Mouse (Mus musculus): ENCODE measurements around the gene Rpusd1.
"Not testable (repeated sequence)": the region's sequence is repeated elsewhere in the genome, so short reads cannot be mapped to it uniquely, and the experiment has no call there.

Gene Rpusd1

DNA sequence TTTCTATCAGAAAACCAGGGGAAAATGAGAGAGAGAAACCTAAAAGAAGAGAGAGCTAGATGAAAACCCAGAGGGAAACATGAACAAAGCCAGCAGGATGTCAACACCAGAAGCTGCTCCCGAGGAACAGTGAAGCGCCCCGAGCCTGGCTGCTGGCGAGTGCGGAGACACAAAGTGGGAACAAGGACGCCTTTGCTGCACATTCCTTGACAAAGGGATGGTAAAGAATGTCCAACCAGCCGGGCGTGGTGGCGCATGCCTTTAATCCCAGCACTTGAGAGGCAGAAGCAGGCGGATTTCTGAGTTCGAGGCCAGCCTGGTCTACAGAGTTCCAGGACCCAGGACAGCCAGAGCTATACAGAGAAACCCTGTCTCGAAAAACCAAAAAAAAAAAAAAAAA lies 14.0 kb downstream of the Rpusd1 start:
- DNase-seq: not testable (repeated sequence)

DNA sequence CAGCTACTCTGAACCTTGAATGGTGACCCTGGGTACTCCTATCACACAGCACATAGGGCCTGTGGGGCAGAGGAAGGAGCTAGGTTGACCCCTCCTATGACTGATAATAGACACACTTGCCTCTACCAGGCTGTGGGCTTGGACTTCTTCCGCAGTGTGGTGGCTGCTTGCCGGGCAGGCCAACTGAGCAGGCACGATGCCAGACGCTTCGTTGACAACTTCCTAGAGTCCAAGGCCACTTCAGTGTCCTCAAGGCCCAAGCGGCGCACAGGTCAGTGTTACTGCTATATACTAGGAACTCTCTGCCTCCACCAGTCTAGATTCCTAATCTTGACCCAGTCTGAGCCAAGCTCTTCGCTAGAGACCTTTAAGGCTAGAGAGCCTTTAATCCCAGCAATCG lies 16.4 kb downstream of the Rpusd1 start:
- no peak for DNase-seq

DNA sequence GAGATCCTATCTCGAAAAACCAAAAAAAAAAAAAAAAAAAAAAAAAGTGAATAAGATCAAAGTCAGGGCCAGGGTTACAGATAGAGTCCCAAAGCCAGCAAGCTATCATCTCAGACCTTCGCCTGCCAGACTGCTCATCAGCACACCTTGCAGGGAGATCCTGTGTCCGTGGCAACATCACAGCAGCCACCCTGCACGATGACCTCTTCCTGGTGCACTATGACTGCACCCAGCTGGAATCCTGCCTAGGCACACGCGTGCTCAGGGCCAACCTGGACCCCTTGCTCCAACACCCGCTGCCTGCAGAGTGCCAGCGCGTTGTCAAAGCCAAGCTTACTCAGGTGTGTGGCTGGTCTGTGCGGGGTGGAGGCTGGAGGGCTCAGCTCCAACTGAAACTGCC lies 16.8 kb downstream of the Rpusd1 start:
- no peak for DNase-seq

DNA sequence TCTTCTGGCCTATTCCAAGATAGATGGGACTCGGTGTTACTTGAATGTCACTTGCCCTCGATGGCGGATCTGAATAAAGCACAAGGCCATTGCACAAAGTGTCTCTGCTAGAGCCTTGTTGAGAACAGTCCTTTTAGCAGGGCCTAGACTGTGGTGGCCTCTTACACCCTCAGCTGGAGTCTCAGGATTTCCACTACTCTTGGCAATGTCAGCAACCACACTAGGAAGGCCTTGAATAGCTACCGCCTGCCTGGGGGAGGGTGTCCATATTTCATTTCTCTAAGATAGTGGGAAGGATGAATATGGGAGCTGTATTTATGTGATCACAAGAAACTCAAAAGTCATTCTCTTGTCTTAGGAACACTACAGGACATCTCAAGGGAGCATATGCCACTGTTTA lies 20.8 kb downstream of the Rpusd1 start:
- DNase-seq: no peak

DNA sequence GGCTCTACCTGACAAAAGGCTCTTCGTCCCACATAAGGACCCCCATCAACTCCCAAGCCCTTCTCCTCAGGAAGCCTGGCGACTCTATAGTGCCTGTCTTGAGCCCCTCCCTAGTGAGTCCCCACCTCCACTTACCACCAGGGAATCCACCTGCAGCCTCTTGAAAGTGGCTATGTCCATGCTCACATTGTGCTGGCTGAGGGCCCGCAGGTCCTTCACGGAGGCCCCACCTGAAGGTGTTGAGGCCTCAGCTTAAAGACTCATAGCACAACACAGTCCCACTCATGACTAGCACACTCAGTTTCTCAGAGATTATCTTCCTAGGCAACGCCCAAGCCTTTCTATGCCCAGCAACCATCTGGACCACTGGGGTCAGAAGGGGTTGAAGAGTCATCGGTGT lies 21.8 kb downstream of the Rpusd1 start:
- no peak for DNase-seq

DNA sequence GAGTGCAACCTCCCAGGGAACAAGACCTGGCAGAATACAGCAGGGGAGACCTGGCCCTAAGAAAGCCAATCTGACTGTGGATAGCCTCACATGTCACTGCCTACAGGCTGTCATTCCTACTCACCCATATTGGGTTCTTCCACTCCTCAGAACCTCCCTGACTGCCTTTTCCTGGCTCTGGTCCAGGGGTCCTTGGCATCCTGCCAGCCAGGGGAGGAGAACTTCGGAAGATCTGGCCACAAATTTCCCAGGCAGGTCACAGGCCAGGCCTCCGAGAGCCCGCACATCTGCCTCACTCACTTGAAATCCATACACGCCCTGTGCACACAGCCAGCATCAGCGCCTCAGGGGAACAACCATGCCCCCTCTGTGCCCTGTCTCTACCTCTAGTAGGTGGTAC lies 24.0 kb downstream of the Rpusd1 start:
- DNase-seq: no peak

DNA sequence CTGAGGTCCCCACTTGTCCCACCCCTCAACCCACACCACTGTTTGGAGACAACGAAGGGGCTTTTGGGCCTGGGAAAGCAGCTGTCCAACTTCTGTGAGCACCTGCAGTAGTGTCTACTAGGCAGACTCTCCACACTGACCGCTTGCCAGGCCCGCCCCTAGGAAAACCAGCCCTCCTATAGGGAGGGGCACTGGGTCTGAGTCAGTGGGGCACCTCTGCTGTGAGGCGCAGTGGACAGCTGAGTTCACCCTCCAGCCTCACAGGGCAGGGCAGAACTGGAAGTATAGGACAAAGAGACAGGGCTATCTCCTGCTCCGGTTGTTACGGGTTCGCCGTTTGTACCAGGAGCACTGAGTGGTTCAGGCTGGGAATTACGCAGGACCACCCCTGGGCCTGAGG lies 26.8 kb downstream of the Rpusd1 start, which contains the start of gene Msln:
TSS of gene Msln (minus strand) at position 138 of the 400 bp plus-strand sequence.
- DNase-seq: no peak

DNA sequence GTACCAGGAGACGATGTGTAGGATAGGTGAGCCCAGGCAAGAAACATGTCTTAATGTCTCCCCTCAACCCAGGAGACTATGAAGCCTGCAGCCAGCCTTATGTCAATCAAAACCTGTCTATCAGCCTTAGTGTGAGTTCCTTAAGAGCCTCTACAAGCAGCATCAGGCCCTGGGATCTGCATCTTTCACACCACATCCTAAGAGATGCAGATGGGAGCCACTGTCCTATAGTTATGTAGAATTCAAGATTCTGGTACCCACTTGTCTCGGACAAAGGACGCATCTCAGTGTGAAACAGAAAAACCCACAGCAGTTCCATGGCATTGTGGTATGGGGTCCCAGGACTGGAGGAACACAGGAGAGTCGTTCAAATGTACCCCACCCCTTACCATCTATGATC lies 27.6 kb downstream of the Rpusd1 start:
- no peak for DNase-seq

DNA sequence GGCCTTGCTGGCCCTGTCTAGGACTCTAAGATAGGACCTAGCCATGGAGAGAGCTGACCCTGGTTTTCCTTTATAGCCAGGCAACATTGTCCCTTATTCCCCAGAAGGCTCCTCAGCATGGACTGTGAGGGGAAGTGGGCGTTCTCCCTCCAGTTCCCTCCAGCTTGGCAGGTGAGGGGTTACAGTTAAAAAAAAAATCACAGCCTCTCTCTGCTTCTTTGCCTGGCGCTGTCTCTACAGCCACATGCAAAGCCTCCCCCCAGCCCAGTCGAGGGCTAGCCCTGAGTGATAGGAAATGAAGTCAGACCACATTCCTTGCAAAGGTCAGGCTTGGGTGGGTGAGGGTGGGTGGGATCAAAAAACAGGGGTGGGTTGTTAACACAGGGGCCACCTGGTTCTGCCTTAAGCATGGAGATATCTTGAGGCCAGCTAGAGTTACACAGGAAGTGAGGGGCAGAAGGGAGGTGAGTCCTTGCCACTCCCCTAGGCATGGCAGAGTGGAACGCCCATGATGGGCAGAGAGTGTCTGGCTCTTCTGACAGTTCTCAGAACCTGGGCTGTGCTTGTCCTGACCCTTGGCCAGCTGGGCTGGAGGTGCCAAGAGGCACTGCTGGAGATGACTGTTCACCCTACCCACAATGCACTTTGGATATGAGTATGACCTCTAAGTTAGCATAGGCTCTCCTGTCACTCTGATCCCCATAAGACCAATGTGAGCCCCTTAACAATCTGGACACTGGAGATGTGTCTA lies 28.3 kb downstream of the Rpusd1 start:
- DNase-seq: no peak

DNA sequence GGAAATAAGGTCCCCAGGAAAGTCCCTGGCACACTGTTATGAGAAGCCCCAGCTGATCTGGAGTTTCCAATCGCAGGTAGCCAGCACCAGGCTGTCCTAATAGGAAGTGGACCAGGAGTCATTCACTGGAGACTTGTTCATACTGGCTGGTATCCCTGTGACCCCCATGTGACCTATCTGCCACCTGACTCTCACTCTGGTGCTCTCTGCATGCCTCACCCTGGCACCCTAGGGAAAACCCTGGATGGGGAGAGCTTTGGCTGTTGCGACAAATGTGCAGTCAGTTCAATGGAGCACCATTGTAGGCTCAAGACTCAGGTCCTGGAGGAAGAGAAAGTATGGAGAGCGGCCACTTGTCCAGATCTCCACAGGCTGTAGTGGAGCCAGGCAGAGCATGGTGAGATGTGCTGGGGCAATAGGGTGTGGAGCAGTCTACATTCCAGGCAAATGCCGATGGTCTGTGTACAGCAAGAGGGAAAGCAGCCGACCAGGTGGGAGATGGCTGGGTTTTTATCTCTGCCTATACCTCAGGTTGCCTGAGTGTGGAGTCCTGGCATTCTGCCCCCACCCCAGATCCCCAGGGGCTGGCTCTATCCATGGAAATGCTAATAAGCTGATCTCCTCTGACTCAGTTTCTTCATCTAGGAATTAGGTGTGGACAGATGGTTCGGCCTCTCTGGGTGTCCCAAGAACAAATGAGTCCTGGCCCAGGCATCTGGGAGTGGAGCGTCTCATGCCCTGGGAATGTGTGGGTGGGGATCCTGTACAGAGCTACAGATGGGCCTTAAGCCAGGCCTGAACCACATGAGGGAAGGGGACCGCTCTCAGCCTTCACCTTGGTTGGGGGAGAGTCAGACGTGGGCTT lies 29.1 kb downstream of the Rpusd1 start:
- DNase-seq: no peak

DNA sequence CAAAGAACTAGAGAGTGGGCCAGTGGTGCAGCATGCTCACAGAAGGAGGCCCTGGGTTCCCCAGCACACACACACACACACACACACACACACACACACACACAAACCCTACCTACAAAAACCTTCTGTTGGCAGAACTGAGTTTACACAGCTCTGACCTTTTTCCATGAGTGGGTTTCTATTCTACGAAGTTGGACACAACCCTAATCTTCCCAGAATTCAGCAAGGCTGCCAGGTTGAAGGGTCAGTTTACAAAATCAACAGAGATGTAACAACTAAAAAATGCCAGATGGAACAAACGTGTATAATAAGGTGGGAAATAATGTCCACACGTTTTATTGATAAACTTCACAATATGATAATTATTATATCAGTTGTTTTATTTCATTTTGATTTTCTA lies 30.2 kb downstream of the Rpusd1 start:
- no peak for DNase-seq

DNA sequence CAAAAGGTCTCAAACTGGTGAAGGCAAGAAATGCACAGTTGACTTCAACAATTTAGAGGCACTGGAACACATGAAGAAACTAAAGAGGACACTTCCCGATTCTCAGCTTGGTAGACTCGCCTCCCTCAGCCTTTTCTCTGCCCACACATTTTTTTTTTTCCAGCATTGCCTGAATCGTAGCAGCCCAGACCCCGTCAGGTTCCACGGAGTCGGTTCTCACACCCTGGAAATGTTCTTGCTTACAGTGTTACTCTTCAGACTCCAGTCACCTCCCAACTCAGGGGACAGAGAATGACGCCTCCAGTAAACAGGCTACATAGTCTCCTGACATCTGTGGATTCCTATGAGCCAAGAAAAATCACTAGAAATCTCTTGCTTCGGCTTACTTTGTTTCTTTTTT lies 32.7 kb downstream of the Rpusd1 start:
- DNase-seq: no peak

DNA sequence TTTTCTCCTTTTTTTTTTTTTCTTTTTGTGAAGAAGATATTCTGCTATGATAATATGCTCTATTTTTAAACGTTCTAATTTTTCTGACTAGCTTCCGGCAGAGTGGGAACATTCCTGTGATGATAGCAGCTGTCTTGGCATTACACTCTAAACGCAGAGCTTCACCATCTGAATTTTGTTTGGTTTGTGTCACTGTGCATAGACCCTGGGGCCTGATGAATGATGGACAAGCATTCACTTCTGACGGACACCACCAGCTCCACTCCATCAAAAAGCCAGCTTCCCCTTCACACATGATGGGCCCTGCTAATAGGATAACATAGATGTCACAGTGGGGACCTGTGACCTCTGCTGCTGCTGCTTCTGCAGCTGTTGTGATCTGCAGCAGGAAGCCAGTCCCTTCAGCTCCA lies 34.1 kb downstream of the Rpusd1 start:
- DNase-seq: no peak

DNA sequence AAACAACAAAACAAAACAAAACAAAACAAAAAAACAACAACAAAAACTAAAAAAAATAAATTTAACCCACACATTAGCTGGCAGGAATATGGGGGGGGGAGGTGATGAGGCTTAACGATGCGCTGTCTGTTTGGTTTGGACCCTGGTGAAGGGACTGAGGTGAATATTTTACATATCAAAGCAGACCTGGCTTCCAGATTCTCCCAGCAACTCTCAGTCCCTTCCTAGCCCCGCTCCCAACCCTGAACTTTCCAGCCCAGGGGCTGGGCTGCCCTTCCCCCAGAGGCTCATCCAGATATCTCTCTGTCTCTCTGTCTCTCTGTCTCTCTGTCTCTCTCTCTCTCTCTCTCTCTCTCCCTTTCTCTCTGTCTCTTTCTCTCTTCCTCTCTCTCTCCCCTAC lies 35.1 kb downstream of the Rpusd1 start:
- DNase-seq: no peak

DNA sequence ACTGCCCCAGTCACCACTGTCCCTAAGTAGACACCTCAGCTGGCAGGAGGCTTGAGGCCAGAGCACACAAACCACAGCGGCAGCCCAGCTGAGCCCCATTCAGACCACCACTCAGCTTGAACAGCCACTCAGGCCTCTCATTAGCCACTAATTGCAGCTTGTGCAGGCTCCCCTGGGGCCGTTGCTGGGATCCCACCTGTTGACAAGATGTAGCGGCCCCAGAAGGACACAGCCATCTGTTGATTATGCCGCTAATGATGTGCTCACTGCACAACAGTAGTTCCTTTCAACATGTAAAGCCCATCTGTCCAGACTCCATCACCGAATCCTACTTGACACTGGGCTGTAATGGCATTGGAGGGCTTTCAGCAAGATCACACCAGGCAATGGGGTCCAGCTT lies 38.4 kb downstream of the Rpusd1 start:
- no peak for DNase-seq

DNA sequence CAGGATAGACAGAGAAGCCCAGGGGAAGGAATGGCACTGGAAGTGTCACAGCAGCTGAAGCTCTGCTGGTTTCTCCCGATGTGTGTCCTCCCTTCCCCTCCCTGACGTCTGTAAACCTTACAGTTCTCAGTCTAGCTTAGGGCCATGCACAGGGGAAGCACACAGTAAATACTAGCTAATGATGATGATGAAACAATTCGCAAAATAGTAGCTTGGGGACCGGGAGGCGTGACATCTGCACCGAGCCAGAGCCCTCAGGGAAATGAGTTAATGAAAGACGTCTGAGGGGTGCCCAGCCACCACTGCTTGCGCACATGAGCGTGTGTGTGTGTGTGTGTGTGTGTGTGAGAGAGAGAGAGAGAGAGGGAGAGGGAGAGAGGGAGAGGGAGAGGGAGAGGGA lies 41.9 kb downstream of the Rpusd1 start:
- no peak for DNase-seq

DNA sequence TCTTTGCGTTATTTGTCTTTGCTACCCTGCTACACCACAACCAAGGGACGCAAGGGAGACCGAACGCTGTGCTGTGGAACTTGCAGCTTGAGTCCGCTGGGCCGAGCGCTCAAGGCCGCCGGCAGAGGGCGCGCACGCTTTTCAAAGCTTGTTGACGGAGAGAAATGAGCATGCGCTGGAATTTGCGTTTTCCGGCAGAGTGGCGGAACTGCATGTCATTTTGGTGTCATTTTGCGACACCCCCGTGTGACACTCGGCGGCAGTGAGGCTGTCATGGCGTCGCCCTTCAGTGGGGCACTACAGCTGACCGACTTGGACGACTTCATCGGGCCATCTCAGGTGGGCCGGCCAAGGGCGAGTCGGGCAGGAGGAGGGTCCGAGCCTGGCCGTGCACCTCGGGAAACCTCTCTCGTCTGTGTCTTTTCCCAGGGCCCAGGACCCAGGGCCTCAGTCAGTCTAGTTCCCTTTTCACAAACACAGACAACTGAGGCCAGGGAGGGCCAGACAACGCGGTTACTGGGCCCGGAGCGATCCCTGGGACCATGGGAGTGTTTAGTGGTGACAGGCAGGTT lies 46.2 kb downstream of the Rpusd1 start, which contains the start of gene Narfl:
TSS of gene Narfl (plus strand) at position 228 of the 572 bp plus-strand sequence.
- peak; percentile 99 for DNase-seq

DNA sequence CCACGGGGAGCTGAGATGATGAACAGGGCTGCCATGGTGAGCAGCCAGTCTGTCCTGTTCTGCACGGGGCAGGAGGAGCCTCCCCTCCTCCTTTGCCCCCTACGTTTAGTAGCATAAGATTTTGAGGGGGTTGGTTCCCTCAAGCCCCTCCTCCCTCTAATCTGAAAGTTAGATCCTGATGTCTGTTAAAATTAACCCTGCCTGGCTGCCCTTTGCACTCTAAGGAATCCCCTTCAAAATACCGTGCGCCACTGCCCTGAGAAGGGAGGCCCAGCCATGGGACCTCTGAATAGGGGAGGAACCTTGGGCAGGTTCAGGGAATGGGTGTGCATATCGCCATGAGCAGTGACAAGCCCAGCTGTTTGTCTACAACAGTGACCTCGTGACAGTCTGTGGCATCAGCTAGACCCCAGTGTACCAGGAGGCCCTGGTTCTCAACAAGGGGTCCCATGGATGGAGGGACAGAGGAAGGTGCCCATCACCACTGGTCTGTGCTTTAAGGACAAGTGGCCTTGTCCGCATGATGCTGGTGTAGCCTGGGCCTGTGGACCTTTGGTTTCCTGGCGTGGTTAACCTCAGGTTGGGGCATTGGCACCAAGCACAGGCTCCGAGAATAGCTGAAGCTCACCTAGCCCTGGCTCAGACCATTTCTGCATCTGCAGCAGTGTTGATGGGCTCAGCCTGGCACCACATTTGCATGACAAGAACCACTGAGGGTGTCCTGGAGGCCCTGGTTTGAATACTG lies 48.0 kb downstream of the Rpusd1 start:
- DNase-seq: no peak

DNA sequence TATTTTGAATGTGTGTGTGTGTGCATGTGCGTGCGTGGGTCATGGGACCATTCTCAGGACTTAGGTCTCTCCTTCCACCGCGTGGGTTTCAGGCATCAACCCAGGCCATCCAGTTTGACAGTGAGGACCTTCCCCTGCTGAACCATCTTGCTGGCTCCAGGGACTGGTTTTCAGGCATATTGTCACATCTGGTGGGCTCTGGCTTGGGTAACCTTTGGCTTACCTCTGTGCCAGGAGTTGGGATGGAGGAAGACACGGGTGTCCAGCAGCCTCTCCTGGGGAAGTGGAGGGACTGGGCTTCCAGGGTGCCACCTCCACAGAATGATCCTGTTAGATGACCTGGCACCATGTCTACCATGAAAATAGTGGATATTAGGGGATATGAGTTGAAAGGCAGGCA lies 50.5 kb downstream of the Rpusd1 start:
- DNase-seq: no peak
